Mouse (Mus musculus) testis, adult 10 weeks (tissue): Measurements from ENCODE around the gene Thap3. TPM values are rescaled to one million over a fixed set of nuclear protein-coding genes. Genes with fewer than 3 reads are reported as not detected.

ENCODE experiments used
- polyA plus RNA-seq: library from polyadenylated mRNA; stranded (reverse); fragments of 350-450 nt; fragmentation: Illumina TruSeq; extraction: RNeasy Lipid Tissue Mini Kit (QIAGEN cat#74804); gene quantifications from one replicate; pipeline ENCODE4 v1.2.3, GENCODE M21; 2014; ENCODE audit warnings: low read depth, low replicate concordance

Thap3 gene
- not detected for polyA plus RNA-seq

GRCm38 (mm10) chr4:151988342-151989109, at the start of gene Thap3:
Gene Thap3 (minus strand): TSS chr4:151988997.

GRCm38 (mm10) chr4:152038225-152038984, 49.6 kb upstream of the Thap3 start, which contains the start of gene Tas1r1:
Gene Tas1r1 (minus strand): TSS chr4:152038568.

DNA sequence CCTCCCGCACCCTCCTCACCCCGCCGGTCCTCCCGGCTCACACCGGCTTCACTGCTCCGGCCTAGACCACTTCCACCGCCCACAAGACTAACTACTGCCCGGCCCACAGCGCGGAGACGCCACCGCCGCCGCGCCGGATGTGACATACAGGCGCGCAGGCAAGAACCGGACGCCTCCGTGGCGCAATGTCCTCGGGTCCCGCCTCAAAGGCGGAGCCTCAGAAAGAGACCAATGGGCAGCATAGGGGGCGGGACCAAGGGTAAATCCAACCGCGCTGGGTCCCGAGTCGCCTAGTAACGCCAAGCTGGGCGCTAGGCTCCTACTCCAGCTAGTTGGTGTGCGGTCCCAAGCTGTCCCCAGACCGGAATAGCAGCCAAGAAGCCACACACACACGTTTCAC, 38.7 kb upstream of the Thap3 start, which contains the start of gene Zbtb48:
TSS of gene Zbtb48 (minus strand) at position 148 of the 400 bp plus-strand sequence.

DNA sequence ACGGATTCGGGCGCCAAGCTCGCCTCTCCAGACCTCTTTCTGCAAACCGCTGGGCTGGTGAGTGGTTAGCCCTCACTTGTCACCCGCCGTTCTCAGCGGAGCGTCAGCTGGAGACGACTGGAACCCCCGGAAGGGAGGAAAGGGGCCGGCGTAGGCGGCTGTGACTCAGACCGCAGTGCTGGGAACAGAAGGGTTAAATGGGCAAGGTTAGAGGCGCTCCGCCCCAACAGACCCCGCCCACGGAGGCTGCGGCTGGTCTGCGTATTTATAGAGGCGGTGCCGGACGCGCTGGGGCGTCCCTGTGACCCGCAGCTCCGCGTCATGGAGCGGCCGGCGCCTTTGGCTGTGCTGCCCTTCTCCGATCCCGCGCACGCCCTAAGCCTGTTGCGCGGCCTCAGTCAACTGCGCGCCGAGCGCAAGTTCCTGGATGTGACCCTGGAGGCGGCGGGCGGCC, 19.9 kb upstream of the Thap3 start, which contains the start of gene Klhl21:
TSS of gene Klhl21 (plus strand) at position 182 of the 454 bp plus-strand sequence.

GRCm38 (mm10) chr4:151996173-151996950, 7.6 kb upstream of the Thap3 start, which contains the start of gene Phf13:
Gene Phf13 (minus strand): TSS chr4:151996258.

DNA sequence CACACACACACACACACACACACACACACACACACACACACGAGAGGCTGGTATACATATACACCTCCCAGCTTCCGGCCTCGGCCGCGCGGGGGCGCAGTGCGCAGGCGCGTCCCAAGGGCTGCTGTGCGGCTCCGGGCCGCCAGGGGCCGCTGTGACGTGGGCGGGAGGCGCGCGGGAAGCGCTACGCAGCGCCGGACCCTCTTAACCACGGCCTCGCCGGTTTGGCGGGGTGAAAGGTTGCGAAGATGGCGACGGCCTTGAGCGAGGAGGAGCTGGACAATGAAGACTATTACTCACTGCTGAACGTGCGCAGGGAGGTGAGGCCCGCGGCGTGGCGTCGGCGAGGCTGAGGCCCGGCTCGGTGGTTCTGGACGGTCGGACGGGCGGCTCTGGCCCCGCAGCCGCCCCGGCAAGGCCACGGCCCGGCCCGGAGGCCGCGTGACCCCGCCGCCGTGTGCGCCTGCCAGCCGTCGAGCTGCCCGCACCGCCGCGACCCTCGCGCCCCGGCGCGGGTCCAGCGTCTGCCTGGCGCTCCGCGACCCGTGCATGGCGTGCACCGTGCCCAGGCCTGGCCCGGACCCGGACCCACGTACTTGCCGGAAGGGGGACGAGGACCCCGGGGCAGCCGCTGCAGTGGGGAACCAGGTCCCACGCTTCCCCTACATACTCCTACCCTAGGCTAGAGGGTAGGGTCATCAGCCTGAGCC, 55.1 kb downstream of the Thap3 start, which contains the start of gene Dnajc11:
TSS of gene Dnajc11 (plus strand) at position 187 of the 710 bp plus-strand sequence.

Other genes with a start within 250 kb of the Thap3 start
- 97.5 TPM for gene Camta1, start 127.1 kb downstream of the Thap3 start, polyA plus RNA-seq
- gene Dnajc11, start 55.3 kb downstream of the Thap3 start, polyA plus RNA-seq: 16.6 TPM
- 45.4 TPM for gene Phf13, start 7.3 kb upstream of the Thap3 start, polyA plus RNA-seq
- gene Klhl21, start 19.8 kb upstream of the Thap3 start, polyA plus RNA-seq: 2.1 TPM
- 2.8 TPM for gene Zbtb48, start 38.7 kb upstream of the Thap3 start, polyA plus RNA-seq
- 0.95 TPM for gene Tas1r1, start 49.6 kb upstream of the Thap3 start, polyA plus RNA-seq
- gene Nol9, start 50.3 kb upstream of the Thap3 start, polyA plus RNA-seq: 6.1 TPM
- gene Plekhg5, start 83.5 kb upstream of the Thap3 start, polyA plus RNA-seq: 0.18 TPM
- gene Tnfrsf25, start 126.9 kb upstream of the Thap3 start, polyA plus RNA-seq: not detected
- 3.5 TPM for gene Espn, start 163.4 kb upstream of the Thap3 start, polyA plus RNA-seq
- 0.22 TPM for gene Hes2, start 169.9 kb upstream of the Thap3 start, polyA plus RNA-seq
- gene Acot7, start 189.1 kb upstream of the Thap3 start, polyA plus RNA-seq: 28.5 TPM